Mouse (Mus musculus): ENCODE measurements around the gene Tor4a.

- TF ChIP-seq CTCF (IDR thresholded peaks at IDR 0.05) = no peak
- TF ChIP-seq EP300 (IDR thresholded peaks at IDR 0.05) = no peak
These were observed 43.6 kb upstream of the Tor4a start for GRCm38 (mm10) chr2:25240310-25240709.
